Mouse (Mus musculus): Measurements from ENCODE around the gene Tmed8. TPM values are rescaled to one million over a fixed set of nuclear protein-coding genes. Genes with fewer than 3 reads are reported as not detected.
A peak's percentile ranks its signal among the peaks of the same experiment; 100 is the strongest.
"Not testable (repeated sequence)": the region's sequence is repeated elsewhere in the genome, so short reads cannot be mapped to it uniquely, and the experiment has no call there.

Gene Tmed8
- polyA plus RNA-seq, 1 experiment from 2014 or later, result 3.6 TPM

GRCm38 (mm10) chr12:87157361-87157760 is 42.9 kb downstream of the Tmed8 start:
- no peak overlapping the region for H3K4me2 ChIP-seq (replicated peaks)
- H3K36me3 ChIP-seq, result peaks cover 10% of the 10 kb centered on the region
- H3K9ac ChIP-seq, result no peak overlapping the region
- H3K4me1 ChIP-seq, result no peaks in the 10 kb centered on the region
- ATAC-seq (ENCODE audit: insufficient number of reproducible peaks, insufficient read depth, low FRiP score, low TSS enrichment), result no peak
- WGBS, result 51% methylated on average over 4 of the region's 4 CpGs
- no peaks in the 10 kb centered on the region for H3K9me3 ChIP-seq
- H3K27me3 ChIP-seq, result no peaks in the 10 kb centered on the region
- no peak overlapping the region for H3K27ac ChIP-seq
- no peak overlapping the region for H3K4me3 ChIP-seq

DNA sequence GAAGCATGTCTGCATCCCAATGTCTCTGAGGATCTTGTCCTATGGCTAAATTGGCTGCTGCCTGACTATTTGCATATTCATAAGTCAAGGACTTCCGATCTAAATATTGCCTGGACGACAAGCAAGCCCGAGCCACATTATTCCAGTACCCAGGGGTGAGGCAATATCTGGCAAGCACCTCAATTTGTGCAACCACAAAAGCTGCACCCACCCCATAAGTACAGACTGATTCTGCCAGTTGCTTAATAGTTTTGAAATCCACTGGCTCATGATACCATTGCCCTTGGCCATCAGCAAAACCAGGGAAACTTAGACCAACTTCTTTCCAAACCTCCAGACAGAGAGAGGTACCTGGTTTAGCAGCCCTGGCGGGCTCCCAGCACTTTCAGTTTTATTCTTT is 45.8 kb downstream of the Tmed8 start:
- not testable (repeated sequence) for H3K4me3 ChIP-seq; ATAC-seq (ENCODE audit: insufficient number of reproducible peaks, insufficient read depth, low FRiP score, low TSS enrichment); H3K27me3 ChIP-seq; H3K36me3 ChIP-seq; H3K9ac ChIP-seq; H3K27ac ChIP-seq; H3K4me2 ChIP-seq (replicated peaks); H3K9me3 ChIP-seq; H3K4me1 ChIP-seq
- WGBS, result 86% methylated on average over 4 of the region's 4 CpGs

DNA sequence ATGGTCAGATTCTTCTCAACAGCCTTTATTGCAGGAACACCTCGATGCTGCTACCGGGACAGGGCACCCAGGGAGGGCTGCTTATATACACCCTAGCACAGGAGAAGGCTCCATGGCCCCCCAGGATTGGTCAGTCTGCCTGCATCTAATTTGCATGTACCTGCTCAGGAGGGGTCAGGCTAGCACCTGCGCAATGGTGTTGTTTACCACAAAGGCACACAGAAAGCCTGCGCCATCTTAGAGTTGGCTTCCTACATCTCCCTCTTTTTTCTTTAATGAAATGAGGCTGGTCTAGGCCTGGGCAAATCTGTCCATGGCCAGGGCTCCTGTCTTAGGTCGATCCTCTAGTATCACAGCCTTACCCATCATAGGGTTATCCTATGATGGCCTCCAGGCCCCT is 50.8 kb downstream of the Tmed8 start:
- H3K36me3 ChIP-seq, result 0 out of 2 replicates have a peak, but pooled peaks cover 7% of the 10 kb centered on the region
- 96% methylated on average over 5 of the region's 5 CpGs for WGBS

DNA sequence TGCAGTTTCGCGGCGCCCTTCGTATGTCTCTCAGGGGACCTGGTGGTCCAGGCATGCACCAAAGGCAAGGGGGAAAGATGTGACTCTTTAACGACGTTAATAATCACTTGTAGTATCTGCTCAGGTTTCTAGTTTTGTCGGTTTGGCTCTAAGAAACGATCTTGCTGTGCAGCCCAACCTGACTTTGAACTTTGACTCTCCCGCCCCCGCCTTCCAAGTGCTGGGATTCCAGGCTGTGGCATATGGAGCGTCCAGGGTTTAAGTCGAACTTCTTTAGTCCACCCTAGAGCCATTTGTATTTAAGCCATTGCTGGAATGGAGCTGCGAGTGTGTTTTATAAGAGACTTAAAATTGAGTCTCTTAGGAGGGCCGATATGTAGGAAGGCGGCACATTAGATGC is 52.1 kb downstream of the Tmed8 start:
- WGBS, result 14% methylated on average over 15 of the region's 15 CpGs
- Histone ChIP-seq H3K4me3 (peak overlapping the region; percentile 76), H3K36me3 (0 out of 2 replicates have a peak, but pooled peaks cover 7% of the 10 kb centered on the region), H3K4me2 (replicated peaks) (peak overlapping the region; percentile 66), H3K27ac (peak overlapping the region; percentile 96), H3K27me3 (no peaks in the 10 kb centered on the region), H3K4me1 (peaks cover 15% of the 10 kb centered on the region), H3K9me3 (no peaks in the 10 kb centered on the region), H3K9ac (peak overlapping the region; percentile 58)
- 0 out of 2 replicates have a peak, but pooled peaks have one; percentile 0 for ATAC-seq (ENCODE audit: insufficient number of reproducible peaks, insufficient read depth, low FRiP score, low TSS enrichment)

More for the DNA sequence above, 50.8 kb downstream of the Tmed8 start:
- Histone ChIP-seq H3K27me3 (no peaks in the 10 kb centered on the region), H3K9me3 (no peaks in the 10 kb centered on the region), H3K27ac (no peak overlapping the region), H3K4me1 (peaks cover 15% of the 10 kb centered on the region), H3K4me3 (no peak overlapping the region), H3K4me2 (replicated peaks) (no peak overlapping the region), H3K9ac (no peak overlapping the region)
- no peak for ATAC-seq (ENCODE audit: insufficient number of reproducible peaks, insufficient read depth, low FRiP score, low TSS enrichment)

- WGBS, result under 1% methylated on average over 61 of the region's 61 CpGs
Measured at GRCm38 (mm10) chr12:87147395-87148089, 52.7 kb downstream of the Tmed8 start, which contains the start of gene Pomt2. Pomt2 (minus strand) TSS chr12:87147968.

GRCm38 (mm10) chr12:87146966-87147365 is 53.3 kb downstream of the Tmed8 start, which contains the start of gene Gstz1:
Gstz1 (plus strand) TSS chr12:87147165.
- 0 out of 2 replicates have a peak, but pooled peaks cover 7% of the 10 kb centered on the region for H3K36me3 ChIP-seq
- H3K4me3 ChIP-seq, result peak within 1 kb of the TSS; percentile 76
- H3K4me2 ChIP-seq (replicated peaks), result peak within 1 kb of the TSS; percentile 66
- ATAC-seq (ENCODE audit: insufficient number of reproducible peaks, insufficient read depth, low FRiP score, low TSS enrichment), result peak; percentile 80
- H3K4me1 ChIP-seq, result peaks cover 15% of the 10 kb centered on the region
- no peaks in the 10 kb centered on the region for H3K27me3 ChIP-seq
- H3K9me3 ChIP-seq, result no peaks in the 10 kb centered on the region
- peak within 1 kb of the TSS; percentile 96 for H3K27ac ChIP-seq
- H3K9ac ChIP-seq, result peak within 1 kb of the TSS; percentile 58
- WGBS, result under 1% methylated on average over 27 of the region's 27 CpGs

More at GRCm38 (mm10) chr12:87147395-87148089, 52.7 kb downstream of the Tmed8 start, which contains the start of gene Pomt2:
- no peaks in the 10 kb centered on the region for H3K27me3 ChIP-seq
- peak within 1 kb of the TSS; percentile 76 for H3K4me3 ChIP-seq
- ATAC-seq (ENCODE audit: insufficient number of reproducible peaks, insufficient read depth, low FRiP score, low TSS enrichment), result peak; percentile 97
- peak within 1 kb of the TSS; percentile 58 for H3K9ac ChIP-seq
- peaks cover 15% of the 10 kb centered on the region for H3K4me1 ChIP-seq
- H3K36me3 ChIP-seq, result 0 out of 2 replicates have a peak, but pooled peaks cover 7% of the 10 kb centered on the region
- H3K9me3 ChIP-seq, result no peaks in the 10 kb centered on the region
- H3K4me2 ChIP-seq (replicated peaks), result peak within 1 kb of the TSS; percentile 66
- peak within 1 kb of the TSS; percentile 96 for H3K27ac ChIP-seq

DNA sequence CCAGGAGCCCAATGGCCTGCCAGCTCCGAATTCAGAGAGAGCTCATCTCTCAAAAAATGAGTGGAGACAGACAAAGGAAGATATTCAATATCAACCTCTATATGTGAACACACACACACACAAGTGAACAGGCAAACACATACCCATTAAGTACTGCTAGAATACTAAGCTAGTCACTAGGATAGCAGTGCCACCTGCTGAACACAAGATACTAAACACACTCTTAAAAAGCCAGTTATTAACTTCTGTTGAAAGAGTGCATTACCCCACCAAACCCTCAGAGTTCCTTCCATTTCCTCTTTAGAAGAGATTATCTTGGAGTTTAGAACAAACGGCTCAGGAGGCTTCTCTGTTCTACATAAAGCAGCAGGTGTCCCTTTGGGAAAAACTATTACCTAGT is 58.1 kb downstream of the Tmed8 start:
- no peak overlapping the region for H3K27ac ChIP-seq
- 78% methylated on average over 2 of the region's 2 CpGs for WGBS
- no peak overlapping the region for H3K4me2 ChIP-seq (replicated peaks)
- ATAC-seq (ENCODE audit: insufficient number of reproducible peaks, insufficient read depth, low FRiP score, low TSS enrichment), result no peak
- no peaks in the 10 kb centered on the region for H3K36me3 ChIP-seq
- H3K4me1 ChIP-seq, result peaks cover 7% of the 10 kb centered on the region
- H3K4me3 ChIP-seq, result no peak overlapping the region
- H3K9ac ChIP-seq, result no peak overlapping the region
- no peaks in the 10 kb centered on the region for H3K9me3 ChIP-seq
- no peaks in the 10 kb centered on the region for H3K27me3 ChIP-seq

DNA sequence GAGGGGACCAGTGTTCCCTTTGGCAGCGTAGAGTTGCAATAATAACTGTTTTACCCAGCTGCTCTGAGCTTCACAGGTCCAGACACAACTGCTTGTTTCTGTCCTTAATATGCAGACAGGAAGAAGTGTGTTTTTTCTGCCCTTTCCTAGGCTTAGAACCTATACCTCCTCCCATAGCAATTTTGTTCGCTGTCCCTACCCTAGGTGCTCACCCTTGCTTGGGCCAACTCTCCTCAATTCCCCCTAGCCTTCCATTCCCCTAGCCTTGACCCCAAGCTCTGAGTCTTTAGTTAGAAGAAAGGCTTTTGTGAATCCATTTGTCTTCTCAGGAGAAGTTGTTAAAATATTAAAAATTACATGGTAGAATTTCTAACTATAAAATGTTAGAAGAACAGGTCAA is 61.5 kb downstream of the Tmed8 start:
- Histone ChIP-seq H3K4me3 (no peak overlapping the region), H3K9me3 (no peaks in the 10 kb centered on the region), H3K27me3 (no peaks in the 10 kb centered on the region), H3K4me1 (no peaks in the 10 kb centered on the region), H3K36me3 (no peaks in the 10 kb centered on the region; the same call in 1 of the 2 replicates), H3K9ac (no peak overlapping the region), H3K27ac (no peak overlapping the region), H3K4me2 (replicated peaks) (no peak overlapping the region)
- WGBS, result 59% methylated on average over 2 of the region's 2 CpGs
- ATAC-seq (ENCODE audit: insufficient number of reproducible peaks, insufficient read depth, low FRiP score, low TSS enrichment), result no peak

DNA sequence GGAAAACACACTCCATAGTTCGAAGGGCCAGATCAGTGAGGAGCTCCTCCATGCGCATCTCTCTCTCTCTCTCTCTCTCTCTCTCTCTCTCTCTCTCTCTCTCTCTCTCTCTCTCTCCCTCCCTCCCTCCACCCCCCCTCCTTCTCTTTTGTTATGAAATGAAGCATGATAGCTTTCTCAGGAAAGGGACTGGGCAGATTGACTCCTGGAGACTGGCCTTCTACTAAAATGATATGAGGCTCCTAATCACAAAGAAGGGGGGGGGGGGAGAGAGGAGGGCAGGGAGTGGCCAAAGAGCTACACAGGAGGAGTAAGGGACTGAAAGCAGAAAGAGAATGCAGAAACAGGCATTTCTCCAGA is 61.9 kb downstream of the Tmed8 start:
- no peak overlapping the region for H3K4me2 ChIP-seq (replicated peaks)
- WGBS, result 76% methylated on average over 2 of the region's 2 CpGs
- no peak overlapping the region for H3K9ac ChIP-seq
- H3K27me3 ChIP-seq, result no peaks in the 10 kb centered on the region
- no peak overlapping the region for H3K4me3 ChIP-seq
- no peak overlapping the region for H3K27ac ChIP-seq
- no peak for ATAC-seq (ENCODE audit: insufficient number of reproducible peaks, insufficient read depth, low FRiP score, low TSS enrichment)
- no peaks in the 10 kb centered on the region for H3K9me3 ChIP-seq
- H3K36me3 ChIP-seq, result no peaks in the 10 kb centered on the region; the same call in 1 of the 2 replicates
- no peaks in the 10 kb centered on the region for H3K4me1 ChIP-seq

- 0 out of 2 replicates have a peak, but pooled peaks have one; percentile 52 for ATAC-seq (ENCODE audit: insufficient number of reproducible peaks, insufficient read depth, low FRiP score, low TSS enrichment)
- 75% methylated on average over 15 of the region's 15 CpGs for WGBS
- Histone ChIP-seq H3K9me3 (no peaks in the 10 kb centered on the region), H3K4me3 (no peak overlapping the region), H3K9ac (no peak overlapping the region), H3K27ac (no peak overlapping the region), H3K36me3 (no peaks in the 10 kb centered on the region; the same call in 1 of the 2 replicates), H3K4me2 (replicated peaks) (no peak overlapping the region), H3K27me3 (no peaks in the 10 kb centered on the region), H3K4me1 (no peaks in the 10 kb centered on the region)
Measured at GRCm38 (mm10) chr12:87137439-87138341, 62.6 kb downstream of the Tmed8 start.

DNA sequence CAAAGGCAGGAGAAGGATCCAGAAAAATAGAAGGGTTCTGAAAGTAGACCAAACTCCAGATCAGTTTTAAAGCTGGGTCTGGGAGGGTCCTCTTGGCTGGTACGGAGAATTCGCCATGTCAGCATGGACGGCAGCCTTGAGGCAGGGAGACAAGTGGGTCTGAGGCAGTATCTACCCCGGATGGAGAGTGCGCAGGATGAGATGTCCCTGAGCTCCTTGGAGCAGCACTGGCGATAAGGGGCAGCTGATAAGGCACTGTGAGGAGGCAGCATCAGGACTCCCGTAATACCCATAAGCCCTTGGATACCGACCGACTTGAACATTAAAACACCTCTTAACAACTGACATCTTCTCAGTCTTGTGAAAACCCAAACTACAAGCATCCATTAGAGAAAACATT is 67.5 kb downstream of the Tmed8 start:
- WGBS, result 92% methylated on average over 9 of the region's 9 CpGs

More for the DNA sequence above, 67.5 kb downstream of the Tmed8 start:
- Histone ChIP-seq H3K27ac (no peak overlapping the region), H3K4me3 (no peak overlapping the region), H3K36me3 (peaks cover 9% of the 10 kb centered on the region; the same call in 1 of the 2 replicates), H3K4me2 (replicated peaks) (no peak overlapping the region), H3K9me3 (no peaks in the 10 kb centered on the region), H3K9ac (no peak overlapping the region), H3K4me1 (no peaks in the 10 kb centered on the region), H3K27me3 (no peaks in the 10 kb centered on the region)
- no peak for ATAC-seq (ENCODE audit: insufficient number of reproducible peaks, insufficient read depth, low FRiP score, low TSS enrichment)
